Mouse (Mus musculus) embryonic fibroblast, embryonic 13.5 days (primary cell): ENCODE data around the gene Herc2. TPM values are rescaled to one million over a fixed set of nuclear protein-coding genes. Genes with fewer than 3 reads are reported as not detected.

Source experiments
- H3K27ac ChIP-seq: 2 replicates; pipeline ENCODE4 v1.5.1; 2012; ENCODE audit warnings: low read length, control low read depth, inconsistent platforms; ENCODE audit not compliant: insufficient read depth
- H3K4me1 ChIP-seq: 2 replicates; pipeline ENCODE4 v1.6.1; 2011; ENCODE audit warnings: low read length; ENCODE audit not compliant: control insufficient read depth, insufficient read depth
- H3K4me3 ChIP-seq: 2 replicates; pipeline ENCODE4 v1.5.1; 2011; ENCODE audit warnings: mild to moderate bottlenecking, control low read depth, low read length; ENCODE audit not compliant: insufficient read depth
- CTCF ChIP-seq: IDR thresholded peaks from 2 replicates; pipeline ENCODE4 v1.5.1; 2011; ENCODE audit warnings: mild to moderate bottlenecking, control low read depth, low read length, moderate library complexity, borderline replicate concordance; ENCODE audit not compliant: insufficient read depth
- POLR2A ChIP-seq: IDR thresholded peaks from 2 replicates; pipeline ENCODE4 v1.6.1; 2011; ENCODE audit warnings: low read depth, mild to moderate bottlenecking, control low read depth, low read length, moderate library complexity
- polyA plus RNA-seq: library from polyadenylated mRNA; stranded (reverse); fragments of >200 nt; gene quantifications from 2 replicates; pipeline ENCODE4 v1.2.4, GENCODE M21; 2011; ENCODE audit warnings: low read depth; ENCODE audit not compliant: missing spikeins, insufficient read length

The Herc2 gene
- polyA plus RNA-seq, 1 experiment, result 55.5 TPM

GRCm38 (mm10) chr7:56055338-56055737 lies 5.3 kb downstream of the Herc2 start:
- H3K4me1 ChIP-seq, result peaks cover 6% of the 10 kb centered on the region; the same call in 1 of the 2 replicates
- no peak overlapping the region for H3K27ac ChIP-seq
- H3K4me3 ChIP-seq, result no peak overlapping the region
- no peak for TF ChIP-seq CTCF
- no peak for TF ChIP-seq POLR2A

- TF ChIP-seq CTCF, result no peak
- TF ChIP-seq POLR2A, result no peak
- H3K4me1 ChIP-seq, result no peaks in the 10 kb centered on the region; the same call in 1 of the 2 replicates
- no peak overlapping the region for H3K4me3 ChIP-seq
- H3K27ac ChIP-seq, result no peak overlapping the region
Measured at GRCm38 (mm10) chr7:56064876-56065275, 14.9 kb downstream of the Herc2 start.

GRCm38 (mm10) chr7:56066136-56066535 lies 16.1 kb downstream of the Herc2 start:
- no peak for TF ChIP-seq POLR2A
- no peak for TF ChIP-seq CTCF
- Histone ChIP-seq H3K4me1 (no peaks in the 10 kb centered on the region; the same call in 1 of the 2 replicates), H3K4me3 (no peak overlapping the region), H3K27ac (no peak overlapping the region)

GRCm38 (mm10) chr7:56066634-56067033 lies 16.6 kb downstream of the Herc2 start:
- H3K4me1 ChIP-seq, result no peaks in the 10 kb centered on the region; the same call in 1 of the 2 replicates
- H3K27ac ChIP-seq, result no peak overlapping the region
- no peak overlapping the region for H3K4me3 ChIP-seq
- no peak for TF ChIP-seq CTCF
- no peak for TF ChIP-seq POLR2A

GRCm38 (mm10) chr7:56071724-56072123 lies 21.7 kb downstream of the Herc2 start:
- Histone ChIP-seq H3K4me1 (no peaks in the 10 kb centered on the region), H3K27ac (no peak overlapping the region), H3K4me3 (no peak overlapping the region)
- no peak for TF ChIP-seq CTCF
- no peak for TF ChIP-seq POLR2A

GRCm38 (mm10) chr7:56083034-56083433 lies 33.0 kb downstream of the Herc2 start:
- no peak overlapping the region for H3K4me3 ChIP-seq
- no peak overlapping the region for H3K27ac ChIP-seq
- no peak for TF ChIP-seq POLR2A
- TF ChIP-seq CTCF, result no peak
- no peaks in the 10 kb centered on the region for H3K4me1 ChIP-seq

- Histone ChIP-seq H3K27ac (no peak overlapping the region), H3K4me3 (no peak overlapping the region)
- TF ChIP-seq POLR2A (no peak), CTCF (no peak)
Measured at GRCm38 (mm10) chr7:56089097-56089496, 39.1 kb downstream of the Herc2 start.

GRCm38 (mm10) chr7:56091445-56091844 lies 41.4 kb downstream of the Herc2 start:
- Histone ChIP-seq H3K4me1 (no peaks in the 10 kb centered on the region), H3K4me3 (no peak overlapping the region), H3K27ac (no peak overlapping the region)
- no peak for TF ChIP-seq POLR2A
- no peak for TF ChIP-seq CTCF

More at GRCm38 (mm10) chr7:56089097-56089496, 39.1 kb downstream of the Herc2 start:
- no peaks in the 10 kb centered on the region for H3K4me1 ChIP-seq

GRCm38 (mm10) chr7:56102293-56102847 lies 52.4 kb downstream of the Herc2 start:
- TF ChIP-seq CTCF (no peak), POLR2A (no peak)
- Histone ChIP-seq H3K4me3 (no peak overlapping the region), H3K27ac (no peak overlapping the region), H3K4me1 (no peaks in the 10 kb centered on the region)

- TF ChIP-seq CTCF (no peak), POLR2A (no peak)
- H3K4me1 ChIP-seq, result peaks cover 3% of the 10 kb centered on the region
- no peak overlapping the region for H3K27ac ChIP-seq
- H3K4me3 ChIP-seq, result no peak overlapping the region
Measured at GRCm38 (mm10) chr7:56112999-56113398, 63.0 kb downstream of the Herc2 start.

- H3K4me1 ChIP-seq, result peaks cover 3% of the 10 kb centered on the region
- peak overlapping the region; percentile 67 for H3K27ac ChIP-seq
- no peak overlapping the region for H3K4me3 ChIP-seq
- TF ChIP-seq CTCF (no peak), POLR2A (no peak)
Measured at GRCm38 (mm10) chr7:56114148-56114547, 64.2 kb downstream of the Herc2 start.
